Mouse (Mus musculus): ENCODE results near the gene Gm11009.
"Not testable (repeated sequence)": the region's sequence is repeated elsewhere in the genome, so short reads cannot be mapped to it uniquely, and the experiment has no call there.

Gene Gm11009

DNA sequence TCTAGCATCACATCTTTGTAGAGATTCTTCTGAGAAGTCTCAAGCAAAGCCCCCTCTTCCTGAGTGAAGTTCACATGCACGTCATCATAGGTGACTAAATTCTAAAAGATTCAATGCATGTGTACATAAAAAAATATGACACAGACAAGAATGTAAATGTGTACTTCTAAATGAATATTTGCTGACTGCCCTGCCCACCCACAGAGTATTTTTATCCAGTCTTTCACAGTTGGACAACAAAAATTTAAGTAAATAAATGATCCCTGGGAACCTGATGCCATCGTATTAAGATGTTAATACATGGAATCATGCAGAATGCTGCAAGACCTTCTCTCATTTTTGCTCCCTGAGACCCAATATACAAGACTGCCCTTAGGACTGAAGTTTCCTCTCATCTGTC lies at the start of gene Gm11009:
Gm11009 (minus strand) TSS at position 101 of the 400 bp plus-strand sequence.
- not testable (repeated sequence) for DNase-seq (ENCODE audit: low read depth, low spot score)

Measured in telencephalon, adult 2 months (tissue).